Mouse (Mus musculus) kidney, embryonic 14.5 days (tissue): ENCODE data around the gene Hoxa1. TPM values are rescaled to one million over a fixed set of nuclear protein-coding genes. Genes with fewer than 3 reads are reported as not detected.

Experiments
- ATAC-seq: fragments of 200-750 bp; cut with Nextera tagmentation; 2 replicates; pipeline ENCODE4 v1.8.0; 2017; ENCODE audit warnings: moderate number of reproducible peaks, mild to moderate bottlenecking, moderate TSS enrichment, moderate library complexity; ENCODE audit not compliant: low FRiP score, low TSS enrichment
- H3K27ac ChIP-seq: fragments of 300-500 bp; sonication (generic); 2 replicates; pipeline ENCODE4 v1.5.1; 2014; ENCODE audit warnings: low read depth, mild to moderate bottlenecking, low read length, moderate library complexity, mixed read lengths
- H3K27me3 ChIP-seq: fragments of 300-500 bp; sonication (generic); 2 replicates; pipeline ENCODE4 v1.6.1; 2014; ENCODE audit warnings: mild to moderate bottlenecking, low read length; ENCODE audit not compliant: control insufficient read depth, insufficient read depth
- H3K36me3 ChIP-seq: fragments of 300-500 bp; sonication (generic); 2 replicates; pipeline ENCODE4 v1.6.1; 2014; ENCODE audit warnings: low read length, mixed read lengths; ENCODE audit not compliant: control insufficient read depth, insufficient read depth
- H3K4me1 ChIP-seq: fragments of 300-500 bp; sonication (generic); 2 replicates; pipeline ENCODE4 v1.6.1; 2014; ENCODE audit warnings: low read length, mixed read lengths; ENCODE audit not compliant: control insufficient read depth, insufficient read depth
- H3K4me2 ChIP-seq: fragments of 300-500 bp; sonication (generic); replicated peaks from 2 replicates; pipeline ENCODE4 v1.6.1; 2014; ENCODE audit warnings: low read depth, mild to moderate bottlenecking, low read length
- H3K4me3 ChIP-seq: fragments of 300-500 bp; sonication (generic); 2 replicates; pipeline ENCODE4 v1.5.1; 2014; ENCODE audit warnings: mild to moderate bottlenecking, low read length
- H3K9ac ChIP-seq: fragments of 300-500 bp; sonication (generic); 2 replicates; pipeline ENCODE4 v1.6.1; 2014; ENCODE audit warnings: low read depth, mild to moderate bottlenecking, low read length, moderate library complexity
- H3K9me3 ChIP-seq: fragments of 300-500 bp; sonication (generic); 2 replicates; pipeline ENCODE4 v1.6.1; 2016; ENCODE audit warnings: low read length; ENCODE audit not compliant: control insufficient read depth
- WGBS: fragments of 180-500 bp; shearing (Covaris S2); extraction: QIAGEN DNeasy Blood & Tissue Kit; methylation state at CpG from one replicate; pipeline ENCODE4 v1.1.7; 2014; 5-methylcytosine and 5-hydroxymethylcytosine counted together
- polyA plus RNA-seq: library from polyadenylated mRNA; unstranded; fragments of >200 nt; fragmentation: Nextera tagmentation; extraction: Ambion mirVana; gene quantifications from 2 replicates; pipeline ENCODE4 v1.2.1, GENCODE M21; 2014

Hoxa1 gene
- polyA plus RNA-seq, 1 experiment from 2014 or later = 0.64 TPM

- Histone ChIP-seq H3K4me3 (no peak overlapping the region), H3K27ac (peak overlapping the region; percentile 94), H3K9ac (peak overlapping the region; percentile 13; the same call in 1 of the 2 replicates), H3K27me3 (no peaks in the 10 kb centered on the region), H3K36me3 (peaks cover 26% of the 10 kb centered on the region; the same call in 1 of the 2 replicates), H3K9me3 (no peaks in the 10 kb centered on the region), H3K4me2 (peak overlapping the region; percentile 25; the same call in 1 of the 2 replicates), H3K4me1 (peaks cover 79% of the 10 kb centered on the region)
- no peak for ATAC-seq
- WGBS = 21% methylated on average over 6 of the region's 6 CpGs
These were observed 26.6 kb upstream of the Hoxa1 start for GRCm38 (mm10) chr6:52184668-52185067.

GRCm38 (mm10) chr6:52183311-52184080, 25.4 kb upstream of the Hoxa1 start:
- H3K36me3 ChIP-seq = peaks cover 24% of the 10 kb centered on the region; the same call in 1 of the 2 replicates
- peak; percentile 2; the same call in 1 of the 2 replicates for ATAC-seq
- H3K4me3 ChIP-seq = no peak overlapping the region
- peaks cover 78% of the 10 kb centered on the region for H3K4me1 ChIP-seq
- WGBS = 12% methylated on average over 10 of the region's 10 CpGs
- H3K4me2 ChIP-seq = peak overlapping the region; percentile 27
- H3K9ac ChIP-seq = peak overlapping the region; percentile 40; the same call in 1 of the 2 replicates
- H3K27me3 ChIP-seq = no peaks in the 10 kb centered on the region
- peak overlapping the region; percentile 94 for H3K27ac ChIP-seq
- H3K9me3 ChIP-seq = no peaks in the 10 kb centered on the region

GRCm38 (mm10) chr6:52182793-52183192, 24.7 kb upstream of the Hoxa1 start:
- 6% methylated on average over 1 of the region's 1 CpGs for WGBS
- ATAC-seq = no peak
- H3K4me2 ChIP-seq = peak overlapping the region; percentile 27; the same call in 1 of the 2 replicates
- H3K9ac ChIP-seq = no peak overlapping the region; the same call in 1 of the 2 replicates
- peak overlapping the region; percentile 94 for H3K27ac ChIP-seq
- H3K4me1 ChIP-seq = peaks cover 75% of the 10 kb centered on the region
- no peaks in the 10 kb centered on the region for H3K27me3 ChIP-seq
- H3K9me3 ChIP-seq = no peaks in the 10 kb centered on the region
- peaks cover 24% of the 10 kb centered on the region; the same call in 1 of the 2 replicates for H3K36me3 ChIP-seq
- no peak overlapping the region for H3K4me3 ChIP-seq

GRCm38 (mm10) chr6:52182030-52182429, 23.9 kb upstream of the Hoxa1 start:
- 38% methylated on average over 2 of the region's 2 CpGs for WGBS
- no peak for ATAC-seq
- peak overlapping the region; percentile 94; the same call in 1 of the 2 replicates for H3K27ac ChIP-seq
- peaks cover 23% of the 10 kb centered on the region; the same call in 1 of the 2 replicates for H3K36me3 ChIP-seq
- 0 out of 2 replicates have a peak overlapping the region, but pooled peaks have one; percentile 1 for H3K4me2 ChIP-seq
- H3K9ac ChIP-seq = no peak overlapping the region
- H3K27me3 ChIP-seq = no peaks in the 10 kb centered on the region
- H3K9me3 ChIP-seq = no peaks in the 10 kb centered on the region
- peaks cover 78% of the 10 kb centered on the region for H3K4me1 ChIP-seq
- no peak overlapping the region for H3K4me3 ChIP-seq

GRCm38 (mm10) chr6:52180726-52181125, 22.6 kb upstream of the Hoxa1 start:
- H3K27me3 ChIP-seq = no peaks in the 10 kb centered on the region
- 35% methylated on average over 3 of the region's 3 CpGs for WGBS
- no peak for ATAC-seq
- H3K4me3 ChIP-seq = peak overlapping the region; percentile 71; the same call in 1 of the 2 replicates
- H3K4me1 ChIP-seq = peaks cover 79% of the 10 kb centered on the region
- H3K9me3 ChIP-seq = no peaks in the 10 kb centered on the region
- H3K9ac ChIP-seq = peak overlapping the region; percentile 88; the same call in 1 of the 2 replicates
- peak overlapping the region; percentile 89; the same call in 1 of the 2 replicates for H3K27ac ChIP-seq
- H3K36me3 ChIP-seq = peaks cover 12% of the 10 kb centered on the region; the same call in 1 of the 2 replicates
- H3K4me2 ChIP-seq = peak overlapping the region; percentile 67

- H3K36me3 ChIP-seq = peaks cover 12% of the 10 kb centered on the region; the same call in 1 of the 2 replicates
- peak overlapping the region; percentile 71 for H3K4me3 ChIP-seq
- H3K9ac ChIP-seq = peak overlapping the region; percentile 88
- H3K27me3 ChIP-seq = no peaks in the 10 kb centered on the region
- H3K27ac ChIP-seq = peak overlapping the region; percentile 89
- WGBS = 11% methylated on average over 11 of the region's 11 CpGs
- H3K9me3 ChIP-seq = no peaks in the 10 kb centered on the region
- H3K4me2 ChIP-seq = peak overlapping the region; percentile 67
- ATAC-seq = no peak
- peaks cover 75% of the 10 kb centered on the region for H3K4me1 ChIP-seq
These were observed 22.1 kb upstream of the Hoxa1 start for GRCm38 (mm10) chr6:52180213-52180710.

GRCm38 (mm10) chr6:52179690-52180089, 21.6 kb upstream of the Hoxa1 start:
- 5% methylated on average over 10 of the region's 10 CpGs for WGBS
- H3K27ac ChIP-seq = peak overlapping the region; percentile 89
- peaks cover 69% of the 10 kb centered on the region for H3K4me1 ChIP-seq
- no peaks in the 10 kb centered on the region for H3K27me3 ChIP-seq
- no peaks in the 10 kb centered on the region for H3K9me3 ChIP-seq
- H3K4me2 ChIP-seq = peak overlapping the region; percentile 67
- peak overlapping the region; percentile 71 for H3K4me3 ChIP-seq
- peaks cover 12% of the 10 kb centered on the region; the same call in 1 of the 2 replicates for H3K36me3 ChIP-seq
- peak overlapping the region; percentile 88 for H3K9ac ChIP-seq
- ATAC-seq = no peak

GRCm38 (mm10) chr6:52178918-52179665, 21.0 kb upstream of the Hoxa1 start:
- peak overlapping the region; percentile 89 for H3K27ac ChIP-seq
- no peaks in the 10 kb centered on the region for H3K27me3 ChIP-seq
- peaks cover 63% of the 10 kb centered on the region for H3K4me1 ChIP-seq

More at GRCm38 (mm10) chr6:52178918-52179665, 21.0 kb upstream of the Hoxa1 start:
- ATAC-seq = no peak
- peaks cover 12% of the 10 kb centered on the region; the same call in 1 of the 2 replicates for H3K36me3 ChIP-seq
- H3K9me3 ChIP-seq = no peaks in the 10 kb centered on the region
- 14% methylated on average over 4 of the region's 4 CpGs for WGBS
- H3K4me3 ChIP-seq = peak overlapping the region; percentile 71
- peak overlapping the region; percentile 67 for H3K4me2 ChIP-seq
- peak overlapping the region; percentile 88 for H3K9ac ChIP-seq
